Mouse (Mus musculus) MEL (cell line): ENCODE results near the gene Gm13199.

ENCODE experiments used
- CHD2 ChIP-seq: IDR thresholded peaks from 2 replicates; pipeline ENCODE4 v1.6.1; 2011; ENCODE audit warnings: low read length, improper control_type of control experiment
- CTCF ChIP-seq, 3 experiments: IDR thresholded peaks in 2 of 3; conservative IDR thresholded peaks in 1 of 3; 2 replicates each; pipeline ENCODE4 v1.5.1; 2011 to 2012; ENCODE audit warnings: low read length in 3 of 3, low read depth in 2 of 3, mild to moderate bottlenecking in 2 of 3, improper control_type of control experiment in 1 of 3, inconsistent platforms in 1 of 3, mixed read lengths in 1 of 3, moderate library complexity in 1 of 3; ENCODE audit not compliant: control insufficient read depth in 1 of 3, insufficient read depth in 1 of 3, poor library complexity in 1 of 3, severe bottlenecking in 1 of 3
- GATA1 ChIP-seq: IDR thresholded peaks from 2 replicates; pipeline ENCODE4 v1.6.1; 2011; ENCODE audit warnings: low read depth, low read length, improper control_type of control experiment
- MYC ChIP-seq: IDR thresholded peaks from 2 replicates; pipeline ENCODE4 v1.6.1; 2011; ENCODE audit warnings: low read depth, mild to moderate bottlenecking, low read length, improper control_type of control experiment, moderate library complexity
- RAD21 ChIP-seq: IDR thresholded peaks from 2 replicates; pipeline ENCODE4 v1.6.1; 2011; ENCODE audit warnings: mild to moderate bottlenecking, low read depth, low read length, improper control_type of control experiment
- USF1 ChIP-seq: IDR thresholded peaks from 2 replicates; pipeline ENCODE4 v1.6.1; 2014; ENCODE audit warnings: low read depth, mild to moderate bottlenecking, inconsistent platforms, low read length, improper control_type of control experiment, moderate library complexity
- ZC3H11A ChIP-seq: IDR thresholded peaks from 2 replicates; pipeline ENCODE4 v1.6.1; 2012; ENCODE audit warnings: low read depth, mild to moderate bottlenecking, inconsistent platforms, low read length, improper control_type of control experiment

DNA sequence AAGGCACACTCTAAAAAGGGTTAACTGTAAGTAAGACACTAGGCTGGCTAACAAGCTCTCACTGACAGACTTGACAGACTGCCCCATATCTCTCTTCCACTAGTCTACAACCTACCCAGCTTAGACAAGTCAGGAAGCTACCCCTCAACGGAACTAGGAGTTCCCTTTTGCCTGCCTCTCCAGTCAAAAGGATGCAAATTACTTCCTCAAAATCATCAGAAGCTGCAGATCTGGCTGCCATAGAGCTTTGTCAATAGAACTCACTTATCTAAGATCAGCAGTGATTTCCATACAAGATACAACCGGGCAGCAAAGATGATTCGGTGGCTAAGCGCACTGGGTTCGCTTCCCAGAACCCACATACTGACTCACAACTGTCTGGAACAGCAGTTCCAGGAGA lies 38.0 kb downstream of the Gm13199 start:
- TF ChIP-seq RAD21 (no peak), MYC (no peak), CTCF (IDR thresholded peaks at IDR 0.05 in 2 of 3, conservative IDR thresholded peaks at IDR 0.05 in 1 of 3; ENCODE audit: control insufficient read depth in 1 of 3, insufficient read depth in 1 of 3, low read depth in 2 of 3, low read length in 3 of 3, poor library complexity in 1 of 3, severe bottlenecking in 1 of 3) (no peak), CHD2 (no peak), USF1 (no peak), ZC3H11A (no peak), GATA1 (peak; percentile 79)
